Mouse (Mus musculus) thymus, adult 18-20 months (tissue): ENCODE measurements around the gene Actr6.
A peak's percentile ranks its signal among the peaks of the same experiment; 100 is the strongest.

ENCODE experiments used
- DNase-seq, 2 experiments: peaks; one replicate each; pipeline ENCODE4 v3.0.0; 2022; ENCODE audit warnings: mixed read lengths in 2 of 2

Gene Actr6

GRCm38 (mm10) chr10:89732001-89732794, at the start of gene Actr6:
Gene Actr6, minus strand, starts transcription at chr10:89732295.
- peak; percentile 82 to 90 for DNase-seq

DNA sequence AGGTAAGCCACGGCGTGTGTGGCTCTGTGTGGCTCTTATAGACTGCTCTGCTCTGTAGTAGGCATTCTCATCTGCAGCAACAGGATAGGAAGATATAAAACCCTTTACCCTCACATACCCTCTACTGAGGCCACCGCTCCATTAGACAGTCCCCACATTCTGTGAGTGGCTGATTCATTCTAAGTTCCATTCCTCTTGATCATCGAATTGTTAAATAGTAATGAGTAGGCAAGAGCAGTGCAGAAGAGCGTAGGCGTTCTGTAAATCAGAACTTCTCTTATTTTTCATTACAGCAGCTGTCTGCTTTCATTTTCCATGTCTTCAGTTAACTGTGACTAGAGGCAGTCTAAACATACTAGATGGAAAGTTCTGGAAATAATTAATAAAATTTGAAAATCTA, 43.9 kb upstream of the Actr6 start:
- no peak for DNase-seq

- DNase-seq: no peak
These were observed 39.8 kb upstream of the Actr6 start for GRCm38 (mm10) chr10:89771894-89772293.

GRCm38 (mm10) chr10:89769096-89769495, 37.0 kb upstream of the Actr6 start:
- DNase-seq: no peak

- no peak for DNase-seq
These were observed 36.4 kb upstream of the Actr6 start for GRCm38 (mm10) chr10:89768352-89769020.

DNA sequence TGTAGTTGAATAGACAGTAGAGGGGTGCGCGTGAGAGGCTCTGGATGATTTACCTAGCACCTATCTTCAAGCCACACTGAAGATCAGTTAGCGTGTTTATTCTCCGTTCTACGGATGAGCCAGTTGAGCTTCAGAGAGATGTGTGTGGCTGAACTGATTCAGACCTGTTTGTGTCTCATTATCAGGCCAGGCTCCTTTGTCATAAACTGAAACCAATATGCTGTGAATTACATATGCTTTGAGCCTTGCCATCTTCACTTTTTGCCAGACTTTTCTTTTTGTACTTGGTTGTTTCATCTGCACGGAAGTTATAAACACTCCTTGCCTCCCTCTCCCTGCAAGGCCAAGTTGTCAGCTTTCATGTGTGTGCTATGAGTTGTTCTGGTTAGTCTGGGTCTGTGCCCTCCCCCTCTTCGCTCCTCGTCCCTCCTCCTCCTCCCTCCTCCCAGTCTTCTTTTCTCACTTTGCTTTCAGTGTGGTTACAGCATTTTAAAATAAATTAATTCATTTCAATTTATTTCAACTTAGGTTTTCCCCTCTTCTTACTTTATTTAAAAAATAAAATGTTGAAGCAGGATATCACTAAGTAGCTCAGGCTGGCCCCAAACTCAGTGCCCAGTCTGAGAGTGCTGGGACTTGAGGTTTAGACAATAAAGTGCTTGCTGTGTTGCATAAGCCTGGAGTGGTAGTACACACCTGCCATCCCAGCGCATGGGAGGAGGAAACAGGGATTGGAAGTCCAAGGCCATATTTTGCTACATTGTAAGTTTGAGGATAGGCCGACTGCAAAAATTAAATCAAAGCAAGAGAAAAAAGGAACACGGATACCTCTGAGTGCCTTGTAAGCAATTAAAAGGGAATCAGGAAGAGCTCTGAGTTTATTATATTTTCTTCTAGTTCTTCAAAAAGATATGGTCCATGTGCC, 34.0 kb upstream of the Actr6 start:
- peak in 1 of 2 experiments; percentile 30 for DNase-seq

GRCm38 (mm10) chr10:89764457-89765121, 32.5 kb upstream of the Actr6 start:
- DNase-seq: no peak

- no peak for DNase-seq
These were observed 28.7 kb upstream of the Actr6 start for GRCm38 (mm10) chr10:89760772-89761171.

GRCm38 (mm10) chr10:89755231-89755630, 23.1 kb upstream of the Actr6 start:
- no peak for DNase-seq

- no peak for DNase-seq
These were observed 19.0 kb upstream of the Actr6 start for GRCm38 (mm10) chr10:89751069-89751468.

DNA sequence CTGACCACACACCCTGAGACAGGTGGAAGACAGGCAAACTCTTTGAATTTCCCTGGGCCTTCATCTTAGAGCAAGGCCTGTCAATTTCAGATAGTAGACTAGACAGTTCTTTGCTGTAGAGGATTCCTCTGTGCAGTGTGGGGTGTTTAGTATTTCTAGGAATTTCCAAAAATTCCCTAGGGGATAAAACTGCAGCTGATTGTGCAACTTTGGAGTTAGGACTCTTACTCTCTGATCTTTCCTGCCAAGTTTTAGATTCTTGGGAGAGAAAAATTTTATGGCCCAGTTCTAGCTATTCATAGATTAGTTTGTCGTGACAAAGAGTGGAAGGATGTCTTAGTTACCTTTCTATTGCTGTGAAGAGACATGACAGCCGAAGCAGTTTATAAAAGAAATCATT, 16.5 kb upstream of the Actr6 start:
- no peak for DNase-seq

- no peak for DNase-seq
These were observed 15.8 kb upstream of the Actr6 start for GRCm38 (mm10) chr10:89747911-89748310.

DNA sequence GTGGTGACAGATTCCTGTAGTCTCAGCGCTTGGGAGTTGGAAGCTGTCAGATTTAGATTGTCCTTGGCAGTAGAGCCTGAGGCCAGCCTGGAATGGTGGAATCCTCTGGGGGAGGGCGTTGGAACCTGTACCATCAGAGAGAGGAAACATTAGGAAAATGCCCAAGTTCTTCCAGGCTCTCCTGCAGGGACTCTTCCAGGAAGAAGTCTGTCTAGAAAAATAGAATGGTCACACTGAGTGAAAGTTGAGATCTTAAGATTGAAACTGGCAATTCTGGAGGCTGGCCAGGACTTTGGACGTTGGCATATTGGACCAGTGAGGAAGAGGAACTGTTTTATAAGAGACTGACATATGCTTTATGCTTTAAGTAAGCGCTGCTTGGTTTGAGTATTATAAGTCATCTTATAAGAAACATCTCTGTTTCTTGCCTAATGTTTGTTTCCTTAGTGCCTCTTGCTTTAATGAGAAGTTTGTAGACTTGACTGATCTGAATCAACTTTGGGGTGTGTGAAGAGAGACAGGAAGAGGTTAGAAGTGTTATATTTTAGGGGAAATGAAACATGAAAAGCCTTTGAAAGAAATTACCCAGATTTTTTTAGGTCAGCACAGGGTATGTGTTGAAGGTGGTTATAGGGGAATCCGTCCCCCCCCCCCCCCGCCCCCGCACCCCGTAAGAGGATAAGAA, 15.3 kb upstream of the Actr6 start:
- no peak for DNase-seq

GRCm38 (mm10) chr10:89746581-89746980, 14.5 kb upstream of the Actr6 start:
- DNase-seq: no peak

DNA sequence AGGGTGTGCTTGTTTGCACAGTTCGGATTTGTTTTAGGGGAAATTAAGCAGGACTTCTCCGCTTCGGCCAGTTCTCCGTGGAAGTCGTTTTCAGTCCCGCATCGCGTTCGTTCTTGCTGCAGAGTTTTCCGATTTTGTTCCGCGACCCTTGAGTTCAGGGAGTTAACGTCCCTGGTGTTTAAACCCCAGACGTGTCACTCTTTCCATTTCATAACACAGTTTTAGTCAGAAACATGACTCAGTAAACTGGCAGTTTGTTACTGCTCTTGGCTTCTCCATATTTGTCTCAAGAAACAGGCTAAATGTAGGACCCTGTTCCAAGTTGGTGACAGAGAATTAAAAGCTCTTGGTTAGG, 13.5 kb upstream of the Actr6 start:
- DNase-seq: no peak

DNA sequence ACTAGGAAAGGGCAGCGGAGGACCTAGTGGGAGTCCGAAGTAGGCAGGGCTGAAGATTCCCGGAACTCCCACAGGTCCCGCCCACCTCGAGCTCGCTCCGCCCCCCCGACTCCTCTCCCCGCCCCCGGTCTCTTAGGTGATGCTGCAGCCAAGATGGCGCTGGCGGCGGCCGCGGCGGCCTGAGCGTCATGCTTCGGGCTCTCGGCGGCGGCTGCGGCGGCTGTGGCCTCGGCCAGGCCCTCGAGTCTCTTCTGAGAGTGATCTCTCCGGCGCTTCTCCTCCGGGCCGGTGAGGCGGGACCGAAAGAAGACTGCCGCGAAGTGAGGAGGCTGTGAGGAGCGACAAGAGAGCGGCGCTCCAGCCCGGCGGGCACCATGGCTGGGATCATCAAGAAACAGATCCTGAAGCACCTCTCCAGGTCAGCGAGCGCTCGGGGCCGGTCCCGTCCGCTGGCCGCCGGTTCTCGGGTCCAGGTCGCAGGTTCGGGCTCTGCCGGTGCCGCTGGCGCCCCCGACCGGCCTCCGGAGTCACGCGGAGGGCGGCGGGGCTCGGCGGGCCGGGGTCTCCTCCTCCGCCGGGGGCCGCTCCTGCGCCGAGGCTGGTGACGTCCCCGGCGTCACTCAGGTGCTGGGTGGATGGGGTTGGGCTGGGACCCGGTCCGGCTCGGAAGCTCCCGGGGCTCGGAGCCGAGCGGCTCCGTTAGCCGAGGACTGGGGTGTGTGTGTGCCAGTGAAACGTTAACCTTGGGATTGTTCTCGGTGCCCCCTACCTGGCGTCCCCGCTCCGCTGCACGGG, 13.0 kb upstream of the Actr6 start, which contains the start of gene Uhrf1bp1l:
TSS of gene Uhrf1bp1l (plus strand) at position 121 of the 795 bp plus-strand sequence.
- DNase-seq: peak; percentile 74 to 78

DNA sequence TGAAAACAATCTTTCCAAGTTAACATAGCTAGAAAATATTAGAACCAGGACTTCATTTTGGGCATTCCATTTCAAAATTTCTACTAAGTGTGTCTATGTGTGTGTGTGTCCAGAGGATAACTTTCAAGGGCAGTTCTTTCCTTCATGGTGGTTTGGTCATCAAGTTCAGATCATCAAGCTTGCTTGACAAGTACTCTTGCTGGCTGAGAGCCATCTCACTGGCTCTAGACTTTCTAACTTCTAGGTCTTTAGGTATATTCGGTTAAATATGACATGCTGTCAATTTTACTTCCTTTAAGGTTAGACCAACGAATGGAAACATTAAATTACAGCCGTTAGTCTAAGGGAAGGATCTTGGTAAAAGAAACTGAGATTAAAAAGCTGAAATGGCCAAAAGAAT, 12.2 kb upstream of the Actr6 start:
- no peak for DNase-seq

DNA sequence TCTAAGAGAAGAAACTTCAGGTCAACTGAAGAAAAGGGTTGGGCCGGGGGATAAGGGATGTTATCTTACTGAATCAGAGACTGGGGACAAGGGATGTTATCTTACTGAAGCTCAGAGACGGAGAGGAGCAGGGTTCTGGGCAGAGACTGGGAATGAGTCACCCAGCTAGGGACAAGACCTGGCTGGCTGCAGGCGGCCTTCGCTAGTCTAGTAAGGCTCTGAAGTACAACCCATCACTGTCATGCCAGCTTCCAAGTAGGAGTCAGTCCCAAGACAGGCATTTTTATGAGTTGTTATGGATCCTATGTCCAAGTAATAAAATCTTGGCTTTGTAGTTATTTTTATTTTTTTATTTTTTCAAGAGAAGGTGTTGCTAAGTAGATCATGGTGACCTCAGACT, 11.2 kb upstream of the Actr6 start:
- no peak for DNase-seq

DNA sequence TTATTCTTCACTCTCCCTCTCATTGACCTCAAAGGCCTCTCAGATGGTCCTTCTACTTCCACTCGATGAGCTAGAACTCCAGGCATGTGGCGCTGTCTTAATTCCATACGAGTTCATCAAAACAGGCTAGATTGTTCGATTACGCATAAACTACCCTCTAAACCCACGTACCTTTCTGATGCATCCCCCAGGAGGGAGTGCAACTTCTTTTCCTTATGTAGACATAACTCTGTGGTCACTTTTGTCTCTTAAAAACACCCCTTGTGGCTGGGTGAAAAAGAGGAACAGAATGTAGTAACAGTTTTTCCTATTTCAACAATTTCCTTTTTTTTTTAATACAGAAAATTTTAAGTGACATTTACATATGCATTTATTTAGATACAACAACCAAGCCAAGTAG, 8.9 kb upstream of the Actr6 start:
- no peak for DNase-seq

- DNase-seq: no peak
These were observed 7.6 kb upstream of the Actr6 start for GRCm38 (mm10) chr10:89739703-89740102.

- no peak for DNase-seq
These were observed 6.3 kb upstream of the Actr6 start for GRCm38 (mm10) chr10:89738395-89738794.
